Comparison of ENCODE assay signal across 8 mouse cellular contexts in genomic region chr7:30291215-30292131, GRCm38 (mm10). TPM values are rescaled to one million over a fixed set of nuclear protein-coding genes. Genes with fewer than 3 reads are reported as not detected.
DNase-seq lines count a peak whose midpoint lies in the region; ATAC-seq lines count a peak whose summit lies in the region.

Gene Clip3, plus strand, starts transcription at chr7:30291728.

- H3K4me2 ChIP-seq in hindbrain, embryonic 14.5 days (replicated peaks), result peak within 1 kb of the TSS; percentile 80
- H3K4me2 ChIP-seq in midbrain, embryonic 13.5 days (replicated peaks), result peak within 1 kb of the TSS; percentile 96
- H3K4me2 ChIP-seq in stomach, embryonic 16.5 days (ENCODE audit: low read depth, low read length), result peak within 1 kb of the TSS; percentile 70

- H3K27ac ChIP-seq in hindbrain, embryonic 14.5 days, result peak within 1 kb of the TSS; percentile 60
- H3K27ac ChIP-seq in midbrain, embryonic 13.5 days, result peak within 1 kb of the TSS; percentile 78
- peak within 1 kb of the TSS; percentile 49 for H3K27ac ChIP-seq in stomach, embryonic 16.5 days (ENCODE audit: low read length)

- peaks cover 25% of the 10 kb centered on the region for H3K36me3 ChIP-seq in hindbrain, embryonic 14.5 days (replicated peaks; ENCODE audit: control insufficient read depth, insufficient read depth)
- peaks cover 30% of the 10 kb centered on the region for H3K36me3 ChIP-seq in midbrain, embryonic 13.5 days
- H3K36me3 ChIP-seq in stomach, embryonic 16.5 days (ENCODE audit: control insufficient read depth, insufficient read depth, low read length), result no peaks in the 10 kb centered on the region

- no peaks in the 10 kb centered on the region for H3K27me3 ChIP-seq in hindbrain, embryonic 14.5 days (ENCODE audit: control insufficient read depth, insufficient read depth, low read length)
- H3K27me3 ChIP-seq in midbrain, embryonic 13.5 days, result 0 out of 2 replicates have a peak, but pooled peaks cover 4% of the 10 kb centered on the region
- no peaks in the 10 kb centered on the region for H3K27me3 ChIP-seq in stomach, embryonic 16.5 days (ENCODE audit: control insufficient read depth, insufficient read depth, low read length)

- H3K9me3 ChIP-seq in hindbrain, embryonic 14.5 days (ENCODE audit: control insufficient read depth, low read length), result no peaks in the 10 kb centered on the region
- H3K9me3 ChIP-seq in midbrain, embryonic 13.5 days, result no peaks in the 10 kb centered on the region
- no peaks in the 10 kb centered on the region for H3K9me3 ChIP-seq in stomach, embryonic 16.5 days (replicated peaks; ENCODE audit: control insufficient read depth, low read length)

- WGBS in hindbrain, embryonic 14.5 days, result 6% methylated on average over 35 of the region's 35 CpGs
- WGBS in midbrain, embryonic 13.5 days, result 6% methylated on average over 35 of the region's 35 CpGs
- 7% methylated on average over 35 of the region's 35 CpGs for WGBS in stomach, embryonic 16.5 days

- intact Hi-C loops in left cerebral cortex, postnatal 10 days (cut with DNase I), result loop anchor here (5.0 kb wide), 1 partner anchor 59 kb away; the partner anchor contains the start of genes Polr2i and Tbcb

- H3K4me3 ChIP-seq in hindbrain, embryonic 14.5 days (replicated peaks; ENCODE audit: low read length), result peak within 1 kb of the TSS; percentile 56
- H3K4me3 ChIP-seq in midbrain, embryonic 13.5 days (replicated peaks), result peak within 1 kb of the TSS; percentile 97
- peak within 1 kb of the TSS; percentile 71 for H3K4me3 ChIP-seq in stomach, embryonic 16.5 days (replicated peaks; ENCODE audit: low read length)

- peak within 1 kb of the TSS; percentile 82 for H3K9ac ChIP-seq in hindbrain, embryonic 14.5 days
- peak within 1 kb of the TSS; percentile 99 for H3K9ac ChIP-seq in midbrain, embryonic 13.5 days (replicated peaks)
- peak within 1 kb of the TSS; percentile 83 for H3K9ac ChIP-seq in stomach, embryonic 16.5 days (ENCODE audit: low read length)

- peak; percentile 40 to 58 for DNase-seq in adrenal gland, adult 18-20 months (ENCODE audit: low spot score in 2 of 2)
- peak; percentile 93 for DNase-seq in cerebellum, postnatal 14 days
- DNase-seq in frontal cortex, postnatal 36 days (ENCODE audit: low spot score in 2 of 2), result peak; percentile 91 to 95
- peak; percentile 84 for DNase-seq in hindbrain, embryonic 14.5 days (ENCODE audit: low spot score)
- DNase-seq in left cerebral cortex, postnatal 10 days (ENCODE audit: extremely low spot score in 1 of 2, low spot score in 2 of 2), result peak; percentile 86 to 92

- ATAC-seq in hindbrain, embryonic 14.5 days (ENCODE audit: low FRiP score), result peak; percentile 87
- peak; percentile 89 for ATAC-seq in midbrain, embryonic 13.5 days
- peak; percentile 80 for ATAC-seq in stomach, embryonic 16.5 days (ENCODE audit: insufficient read depth, low FRiP score)
- ATAC-seq in monocyte, adult 5-6 weeks (replicated peaks; ENCODE audit: insufficient number of reproducible peaks, low FRiP score, low TSS enrichment, poor library complexity, severe bottlenecking), result no peak

- peaks cover 25% of the 10 kb centered on the region for H3K4me1 ChIP-seq in hindbrain, embryonic 14.5 days (replicated peaks; ENCODE audit: control insufficient read depth, insufficient read depth, low read length)
- H3K4me1 ChIP-seq in midbrain, embryonic 13.5 days (replicated peaks), result peaks cover 48% of the 10 kb centered on the region
- H3K4me1 ChIP-seq in stomach, embryonic 16.5 days (ENCODE audit: control insufficient read depth, insufficient read depth, low read length), result 0 out of 2 replicates have a peak, but pooled peaks cover 10% of the 10 kb centered on the region

RNA-seq across cellular contexts. Expression of gene Clip3, which starts in this region (rescaled TPM):
- 10 to 100 TPM; 22.6 to 24.3 TPM for total RNA-seq in adrenal gland, adult 18-20 months (2021)
- 123 and 146 TPM in 2 replicates for polyA plus RNA-seq in hindbrain, embryonic 14.5 days (2014; fragmentation: Nextera tagmentation; extraction: Ambion mirVana)
- 100 to 1,000 TPM; 495 to 497 TPM for total RNA-seq in left cerebral cortex, postnatal 10 days (2021)
- polyA plus RNA-seq in midbrain, embryonic 13.5 days (2015; fragmentation: Nextera tagmentation; extraction: Ambion mirVana), result 92.0 and 99.2 TPM in 2 replicates
- 21.4 and 22.6 TPM in 2 replicates for polyA plus RNA-seq in stomach, embryonic 16.5 days (2015; fragmentation: Nextera tagmentation; extraction: Ambion mirVana)
- total RNA-seq in monocyte, adult 5-6 weeks (2017), result 2.2 TPM in 1 of 3 replicates, not detected in the others
